Mouse (Mus musculus) olfactory bulb, adult 2 months (tissue): Measurements from ENCODE around the gene Gm10024.

Experiments
- CTCF ChIP-seq: fragments of 200-500 bp; IDR thresholded peaks from 2 replicates; pipeline ENCODE4 v1.5.1; 2012; ENCODE audit warnings: low read depth, mild to moderate bottlenecking, low read length, moderate library complexity; ENCODE audit not compliant: insufficient read depth
- POLR2A ChIP-seq: fragments of 200-500 bp; IDR thresholded peaks from 2 replicates; pipeline ENCODE4 v1.6.1; 2012; ENCODE audit warnings: mild to moderate bottlenecking, low read depth, low read length, moderate library complexity; ENCODE audit not compliant: insufficient read depth

GRCm38 (mm10) chr10:77738929-77739328 lies 27.7 kb downstream of the Gm10024 start:
- TF ChIP-seq CTCF: no peak
- no peak for TF ChIP-seq POLR2A
